ENCODE assay signal across 8 mouse cellular contexts in the genomic region with DNA sequence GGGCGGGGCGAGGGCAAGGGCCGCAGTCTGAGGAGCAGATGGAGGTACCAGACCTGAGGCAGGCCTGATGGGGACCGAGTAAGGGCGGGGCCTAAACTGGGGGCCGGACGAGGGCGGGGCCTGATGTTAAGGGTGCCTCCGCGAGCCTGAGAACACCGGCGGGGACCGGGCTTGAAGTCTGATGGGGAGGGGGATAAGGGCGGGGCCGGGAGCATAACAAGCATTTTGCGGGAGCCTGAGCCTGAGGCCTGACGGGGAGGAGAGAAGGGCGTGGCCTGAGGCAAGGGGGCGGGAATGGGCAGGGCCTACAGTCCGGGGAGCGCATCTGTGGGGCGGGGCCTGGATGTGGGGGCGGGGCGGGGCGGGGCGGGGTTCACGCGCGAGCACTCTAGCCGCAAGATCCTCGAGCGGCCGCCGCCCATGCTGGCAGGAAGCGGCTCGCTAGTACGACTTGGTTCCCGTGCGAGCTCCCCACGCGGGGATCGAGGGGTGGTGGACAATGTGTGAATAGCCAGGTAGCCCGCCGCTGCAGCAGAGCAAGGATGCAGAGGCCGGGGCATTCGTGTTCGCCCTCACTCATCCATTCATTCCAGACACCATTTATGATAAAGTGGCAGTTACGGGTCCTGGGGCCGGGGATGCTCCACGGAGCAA. TPM values are rescaled to one million over a fixed set of nuclear protein-coding genes. Genes with fewer than 3 reads are reported as not detected.
DNase-seq lines count a peak whose midpoint lies in the region; ATAC-seq and TF ChIP-seq lines count a peak whose summit lies in the region.

No protein-coding gene starts in this region.

- peak overlapping the region; percentile 83 for H3K9ac ChIP-seq in lung, embryonic 16.5 days (ENCODE audit: low read length)

- peak; percentile 98 for DNase-seq in MN1 (ENCODE audit: low spot score)
- DNase-seq in cerebellum, adult 9-10 months = peak; percentile 98
- peak; percentile 99 for DNase-seq in hindbrain, embryonic 10.5 days (ENCODE audit: low spot score)
- peak; percentile 95 for DNase-seq in layer of hippocampus, adult 9-11 months
- peak; percentile 95 for DNase-seq in ovary, adult 18-20 months (ENCODE audit: low spot score)
- peak; percentile 94 for DNase-seq in thymus, adult 2 months

- H3K4me1 ChIP-seq in hindbrain, embryonic 10.5 days (replicated peaks) = peaks cover 40% of the 10 kb centered on the region
- H3K4me1 ChIP-seq in lung, embryonic 16.5 days (replicated peaks; ENCODE audit: control insufficient read depth, insufficient read depth, low read length) = peaks cover 16% of the 10 kb centered on the region
- H3K4me1 ChIP-seq in thymus, adult 2 months (replicated peaks; ENCODE audit: control insufficient read depth, insufficient read depth, low read length) = peaks cover 19% of the 10 kb centered on the region

- no peak for TF ChIP-seq CTCF in thymus, adult 2 months (IDR thresholded peaks at IDR 0.05; ENCODE audit: borderline replicate concordance, control insufficient read depth, extremely low read depth, insufficient read depth, low read length, poor library complexity)

- ATAC-seq in frontal cortex, adult (ENCODE audit: low TSS enrichment) = peak; percentile 91
- ATAC-seq in lung, embryonic 16.5 days (ENCODE audit: low read depth) = peak; percentile 97

- H3K9me3 ChIP-seq in hindbrain, embryonic 10.5 days = no peaks in the 10 kb centered on the region
- H3K9me3 ChIP-seq in lung, embryonic 16.5 days (ENCODE audit: control insufficient read depth, low read length) = no peaks in the 10 kb centered on the region

- H3K4me3 ChIP-seq in hindbrain, embryonic 10.5 days = peak overlapping the region; percentile 71
- peak overlapping the region; percentile 81 for H3K4me3 ChIP-seq in lung, embryonic 16.5 days (ENCODE audit: low read length)
- peak overlapping the region; percentile 46 for H3K4me3 ChIP-seq in thymus, adult 2 months (ENCODE audit: control insufficient read depth, insufficient read depth, low read length)

- WGBS in hindbrain, embryonic 10.5 days = under 1% methylated on average over 50 of the region's 50 CpGs
- 2% methylated on average over 37 of the region's 50 CpGs for whole genome bisulfite sequencing in lung, embryonic 16.5 days
- under 1% methylated on average over 49 of the region's 50 CpGs for WGBS in thymus, adult 2 months

- peak overlapping the region; percentile 91 for H3K4me2 ChIP-seq in lung, embryonic 16.5 days (ENCODE audit: low read depth, low read length)

- peak overlapping the region; percentile 95 for H3K27ac ChIP-seq in hindbrain, embryonic 10.5 days
- no peak overlapping the region for H3K27ac ChIP-seq in lung, embryonic 16.5 days (ENCODE audit: low read length)
- no peak overlapping the region for H3K27ac ChIP-seq in thymus, adult 2 months (ENCODE audit: control insufficient read depth, insufficient read depth, low read length)

- H3K27me3 ChIP-seq in hindbrain, embryonic 10.5 days (ENCODE audit: insufficient read depth, poor library complexity, severe bottlenecking) = peaks cover 23% of the 10 kb centered on the region
- H3K27me3 ChIP-seq in lung, embryonic 16.5 days (ENCODE audit: control insufficient read depth, insufficient read depth, low read depth, low read length) = no peaks in the 10 kb centered on the region
- no peaks in the 10 kb centered on the region; the same call in 1 of the 2 replicates for H3K27me3 ChIP-seq in thymus, adult 2 months (ENCODE audit: control insufficient read depth, insufficient read depth, low read length)

- peaks cover 7% of the 10 kb centered on the region; the same call in 1 of the 2 replicates for H3K36me3 ChIP-seq in hindbrain, embryonic 10.5 days
- H3K36me3 ChIP-seq in lung, embryonic 16.5 days (ENCODE audit: control insufficient read depth, insufficient read depth, low read length) = no peaks in the 10 kb centered on the region
- no peaks in the 10 kb centered on the region for H3K36me3 ChIP-seq in thymus, adult 2 months (ENCODE audit: control insufficient read depth, insufficient read depth, low read length)

- TF ChIP-seq POLR2A in thymus, adult 2 months (IDR thresholded peaks at IDR 0.05; ENCODE audit: control insufficient read depth, extremely low read depth, insufficient read depth, low read length, poor library complexity) = no peak; the same call in 1 of the 2 replicates

RNA-seq across cellular contexts. Expression of a gene that starts 0.4 kb away (rescaled TPM):
- polyA plus RNA-seq in hindbrain, embryonic 10.5 days (2016; fragmentation: Nextera tagmentation; extraction: Ambion mirVana) = 8.4 and 10.6 TPM in 2 replicates
- polyA plus RNA-seq in lung, embryonic 16.5 days (2015; fragmentation: Nextera tagmentation; extraction: Ambion mirVana) = 7.3 and 8.3 TPM in 2 replicates
- 10.9 and 14.2 TPM in 2 replicates for polyA plus RNA-seq in thymus, adult 2 months (2012; rRNA removed)
